Mouse (Mus musculus) yolk sac, embryonic 10.5 days (tissue): Measurements from ENCODE around the gene Luc7l3.

ENCODE experiments used
- DNase-seq: peaks from one replicate; pipeline ENCODE4 v3.0.0-alpha.2; 2017; ENCODE audit warnings: low spot score

Gene Luc7l3

GRCm38 (mm10) chr11:94336551-94336950, 14.8 kb upstream of the Luc7l3 start:
- DNase-seq, result no peak

DNA sequence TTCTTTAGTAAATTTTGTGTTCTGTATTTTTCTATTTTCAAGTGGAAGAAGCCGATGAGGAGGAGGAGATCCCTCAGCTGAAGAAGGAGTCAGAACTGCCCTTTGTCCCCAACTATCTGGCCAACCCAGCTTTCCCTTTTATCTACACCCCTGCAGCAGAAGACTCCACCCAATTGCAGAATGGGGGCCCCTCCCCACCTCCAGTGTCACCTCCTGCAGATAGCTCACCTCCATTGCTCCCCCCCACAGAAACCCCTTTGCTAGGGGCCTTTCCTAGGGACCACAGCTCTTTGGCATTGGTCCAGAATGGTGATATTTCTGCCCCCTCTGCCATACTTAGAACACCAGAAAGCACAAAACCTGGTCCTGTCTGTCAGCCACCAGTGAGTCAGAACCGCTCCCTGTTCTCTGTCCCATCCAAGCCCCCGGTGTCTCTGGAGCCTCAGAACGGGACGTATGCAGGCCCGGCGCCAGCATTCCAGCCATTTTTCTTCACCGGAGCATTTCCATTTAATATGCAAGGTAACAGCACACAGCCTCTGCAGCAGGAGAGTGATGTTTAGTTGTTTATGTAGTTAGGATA, 12.7 kb upstream of the Luc7l3 start:
- no peak for DNase-seq

GRCm38 (mm10) chr11:94332726-94333125, 10.9 kb upstream of the Luc7l3 start:
- DNase-seq, result no peak

GRCm38 (mm10) chr11:94330211-94330610, 8.4 kb upstream of the Luc7l3 start:
- no peak for DNase-seq

- DNase-seq, result no peak
These were observed 7.6 kb upstream of the Luc7l3 start for GRCm38 (mm10) chr11:94329270-94329891.

GRCm38 (mm10) chr11:94328644-94329025, 6.8 kb upstream of the Luc7l3 start:
- DNase-seq, result no peak

- DNase-seq, result peak; percentile 92
These were observed 6.2 kb upstream of the Luc7l3 start, which contains the start of gene Ankrd40 for GRCm38 (mm10) chr11:94327693-94328643. Gene Ankrd40 (plus strand): TSS chr11:94328001.

DNA sequence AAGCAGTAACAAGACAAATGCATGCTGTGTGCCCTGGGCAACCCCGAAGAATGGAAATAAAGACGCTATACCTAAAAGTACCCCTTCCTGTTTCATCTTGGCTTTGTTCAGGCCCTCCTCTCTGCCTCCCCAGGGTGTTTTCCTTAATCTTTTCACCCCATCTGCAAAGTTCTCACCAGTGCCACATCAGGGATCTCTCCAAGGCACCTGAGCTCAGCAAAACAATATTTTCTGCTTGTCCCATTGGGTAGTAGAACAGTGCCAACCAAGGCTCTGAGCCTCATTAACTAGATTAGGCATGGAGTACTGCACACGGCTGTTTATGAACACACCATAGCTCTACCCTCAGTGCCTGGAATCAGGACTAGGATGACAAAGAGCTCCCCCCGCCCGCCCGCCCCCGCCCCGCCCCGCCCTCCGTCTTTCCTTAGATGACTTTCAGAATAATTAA, 5.2 kb upstream of the Luc7l3 start:
- DNase-seq, result no peak

GRCm38 (mm10) chr11:94324618-94325017, 2.8 kb upstream of the Luc7l3 start:
- DNase-seq, result no peak

DNA sequence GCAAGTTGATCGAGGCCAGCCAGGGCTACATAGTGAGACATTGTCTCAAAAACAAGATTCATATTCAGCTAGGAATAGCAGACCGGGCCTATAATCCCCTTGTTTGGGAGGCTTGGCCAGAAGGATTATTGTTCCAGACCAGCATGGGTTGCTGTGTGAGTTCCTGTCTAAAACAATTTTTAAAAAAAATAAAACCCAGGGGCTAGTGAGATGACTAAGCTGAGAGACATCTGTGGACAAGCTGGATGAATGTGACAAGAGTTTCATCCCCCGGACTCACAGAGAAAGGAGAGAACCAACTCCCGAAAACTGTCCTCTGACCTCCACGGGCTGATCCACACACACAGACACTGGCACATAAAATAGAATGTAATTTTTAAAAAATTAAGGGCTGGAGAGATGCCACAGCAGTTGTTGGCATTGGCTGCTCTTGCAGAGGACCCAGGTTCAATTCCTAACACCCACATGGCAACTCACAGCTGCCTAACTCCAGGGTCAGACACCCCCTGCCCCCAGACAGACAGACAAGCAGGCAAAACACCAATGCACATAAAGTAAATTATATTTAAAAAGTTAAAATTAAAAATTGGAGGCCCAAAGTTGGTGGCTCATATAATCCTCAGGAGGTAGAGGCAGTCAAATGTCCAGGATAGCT, 1.6 kb upstream of the Luc7l3 start:
- DNase-seq, result no peak

DNA sequence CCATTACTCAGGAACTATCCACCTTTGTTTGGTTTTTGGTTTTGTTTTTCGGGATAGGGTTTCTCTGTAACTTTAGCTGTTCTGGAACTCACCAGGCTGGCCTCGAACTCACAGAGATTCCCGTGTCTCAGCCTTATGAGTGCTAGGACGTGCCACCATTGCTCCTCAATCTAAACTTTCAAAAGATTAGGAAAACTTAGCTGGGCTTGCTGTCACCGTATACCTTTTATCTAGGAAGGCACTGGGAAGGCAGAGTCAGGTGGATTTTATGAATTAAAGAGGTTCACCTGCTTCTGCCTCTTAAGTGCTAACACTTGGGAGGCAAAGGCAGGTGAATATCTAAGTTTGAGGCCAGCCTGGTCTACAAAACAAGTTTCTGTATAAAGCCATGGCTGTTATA, 848 bp upstream of the Luc7l3 start:
- no peak for DNase-seq

- peak; percentile 34 for DNase-seq
These were observed 538 bp downstream of the Luc7l3 start for GRCm38 (mm10) chr11:94320969-94321930.

DNA sequence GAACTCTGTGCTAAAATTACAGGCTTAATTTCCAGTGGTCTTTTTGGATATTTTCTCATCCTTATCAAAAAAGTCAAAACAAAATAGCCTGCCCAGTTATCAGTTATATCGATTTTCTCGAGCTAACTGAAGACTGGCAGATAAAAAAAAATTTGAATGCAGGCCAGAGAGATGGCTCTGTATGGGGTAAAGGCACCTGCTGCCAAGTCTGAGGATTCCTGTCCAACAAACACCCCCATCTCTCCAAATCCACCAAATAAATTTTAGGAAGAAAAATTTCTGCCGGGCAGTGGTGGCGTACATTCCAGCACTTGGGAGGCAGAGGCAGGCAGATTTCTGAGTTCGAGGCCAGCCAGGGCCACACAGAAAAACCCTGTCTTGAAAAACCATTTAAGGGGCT, 3.7 kb downstream of the Luc7l3 start:
- DNase-seq, result no peak

DNA sequence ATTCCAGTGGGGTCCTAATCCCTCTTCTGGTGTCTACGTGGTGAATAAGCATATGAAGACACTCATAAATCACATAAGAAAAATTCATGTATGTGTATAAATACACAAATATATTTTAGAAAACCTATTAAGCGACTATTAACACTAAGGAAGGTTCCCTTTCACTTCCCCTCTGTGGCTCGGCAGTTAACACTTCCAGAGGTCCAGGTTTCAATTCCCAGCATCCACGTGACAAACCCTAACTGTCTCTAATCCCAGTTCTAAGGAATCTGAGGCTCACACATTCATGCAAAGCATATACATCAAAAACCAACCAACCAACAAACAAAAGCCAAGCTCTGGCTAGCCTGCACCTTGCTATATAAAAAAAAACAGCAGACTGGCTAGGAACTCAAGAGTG, 4.3 kb downstream of the Luc7l3 start:
- DNase-seq, result no peak

DNA sequence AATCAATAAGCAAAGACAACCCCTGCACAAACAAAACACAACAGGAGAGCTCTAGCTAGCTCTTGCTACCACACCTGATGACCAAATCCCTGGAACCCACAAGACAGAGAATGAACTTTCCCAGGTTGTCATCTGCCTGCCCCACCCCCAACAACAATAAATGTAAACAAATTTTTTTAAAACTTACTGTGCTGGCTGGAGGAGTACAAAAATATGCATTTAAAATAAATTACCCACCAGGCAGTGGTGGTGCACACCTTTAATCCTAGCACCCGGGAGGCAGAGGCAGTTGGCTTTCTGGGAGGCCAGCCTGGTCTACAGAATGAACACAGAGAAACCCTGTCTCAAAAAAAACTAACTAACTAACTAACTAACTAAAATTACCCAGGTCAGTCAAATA, 4.8 kb downstream of the Luc7l3 start:
- no peak for DNase-seq

GRCm38 (mm10) chr11:94316528-94316927, 5.3 kb downstream of the Luc7l3 start:
- DNase-seq, result no peak

DNA sequence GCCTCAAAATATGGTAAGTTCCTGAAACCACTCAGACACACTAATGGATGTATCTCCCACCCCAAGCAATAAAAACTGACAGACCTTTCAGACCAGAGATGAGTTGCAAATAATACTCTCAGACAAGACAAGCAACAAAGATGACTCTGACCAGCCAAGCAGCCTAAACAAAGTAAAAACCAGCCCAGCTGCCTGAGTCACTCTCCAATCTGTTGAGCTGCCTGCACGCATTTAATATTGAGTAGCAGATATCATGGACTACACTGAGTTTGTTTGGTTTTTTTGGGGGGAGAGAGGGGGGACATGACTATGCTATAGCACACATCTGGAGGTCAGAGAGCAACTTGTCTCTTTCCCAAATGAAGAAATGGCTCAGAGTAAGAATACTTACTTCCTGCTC, 6.5 kb downstream of the Luc7l3 start:
- no peak for DNase-seq

GRCm38 (mm10) chr11:94314098-94314652, 7.6 kb downstream of the Luc7l3 start:
- DNase-seq, result no peak

DNA sequence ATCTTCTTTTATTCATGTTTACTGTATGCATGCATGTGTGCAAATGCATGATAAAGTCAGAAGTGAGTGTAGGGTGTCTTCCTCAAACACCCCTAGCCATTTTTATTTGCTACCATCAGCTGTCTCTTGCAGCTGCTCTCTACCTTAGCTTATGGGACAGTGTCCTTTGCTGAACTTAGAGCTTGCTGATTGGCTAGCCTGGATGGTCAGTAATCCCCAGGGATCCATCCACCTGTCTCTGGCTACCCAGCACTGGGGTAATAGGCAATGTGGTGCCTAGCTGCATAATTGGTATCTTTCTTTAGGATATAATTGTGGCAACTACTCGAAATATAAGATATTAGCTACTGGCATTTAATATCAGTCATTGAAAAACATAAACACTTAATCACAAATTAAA, 9.1 kb downstream of the Luc7l3 start:
- no peak for DNase-seq

DNA sequence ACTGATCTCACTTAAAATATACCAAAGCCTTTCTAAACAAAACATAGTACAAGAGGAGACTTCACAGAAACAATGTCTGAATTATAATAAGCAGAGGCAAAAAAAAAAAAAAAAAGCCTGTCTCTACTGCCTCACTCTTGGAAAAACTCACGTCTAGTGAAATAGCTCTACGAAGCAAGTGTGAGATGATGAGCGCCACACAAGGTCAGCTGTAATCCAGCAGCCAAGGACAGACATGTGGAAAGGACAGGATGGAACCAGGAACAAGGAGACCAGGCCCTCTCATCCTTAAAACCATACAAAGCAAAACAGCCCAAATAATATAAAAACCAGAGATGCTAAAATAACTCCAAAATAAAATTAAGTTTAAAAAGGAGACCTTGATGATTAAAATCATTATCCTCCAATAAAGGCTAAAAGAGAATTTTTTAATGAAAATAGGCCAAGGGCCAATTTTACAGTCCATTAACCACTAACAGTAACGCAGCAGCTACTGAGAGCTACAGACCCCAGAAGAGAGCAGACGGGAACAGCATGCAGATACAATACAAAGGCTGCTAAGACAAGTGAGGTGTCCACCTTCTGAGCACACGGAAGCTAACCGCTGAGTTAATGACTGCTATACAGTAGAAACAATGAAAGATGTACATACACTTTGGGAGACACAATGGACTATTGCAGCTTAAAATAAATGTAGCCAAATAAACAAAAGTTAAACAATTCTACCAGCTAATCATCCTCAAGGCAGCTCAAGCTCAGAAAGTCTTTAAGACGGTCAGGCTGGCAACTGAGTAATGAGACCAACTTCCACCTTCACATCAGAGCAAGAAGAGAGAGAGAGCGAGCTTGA, 26.6 kb downstream of the Luc7l3 start:
- DNase-seq, result no peak
